Mouse (Mus musculus) cerebellum, adult 11 months (tissue): ENCODE data around the gene Blcap.

ENCODE experiments used
- DNase-seq: peaks from one replicate; pipeline ENCODE4 v3.0.0; 2022

The Blcap gene

DNA sequence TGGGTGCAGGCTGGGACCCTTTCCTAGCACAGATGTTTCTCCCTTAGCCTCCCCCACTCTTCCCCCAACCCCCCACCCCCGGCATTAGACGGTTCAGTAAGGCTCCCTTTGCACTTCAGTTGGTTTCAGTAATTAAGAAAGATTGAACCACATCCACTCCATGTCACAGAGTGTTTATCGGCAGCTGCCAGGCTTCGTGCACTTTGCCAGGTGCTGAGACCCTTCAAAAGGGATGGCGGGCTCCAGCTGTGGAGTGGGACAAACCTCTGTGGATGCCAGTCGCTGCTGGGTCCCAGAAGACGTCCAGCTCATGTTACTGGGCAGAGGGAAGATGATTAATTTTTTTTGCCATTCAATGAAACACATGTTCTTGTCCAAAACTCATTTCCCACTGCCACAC lies 52.6 kb downstream of the Blcap start:
- no peak for DNase-seq

DNA sequence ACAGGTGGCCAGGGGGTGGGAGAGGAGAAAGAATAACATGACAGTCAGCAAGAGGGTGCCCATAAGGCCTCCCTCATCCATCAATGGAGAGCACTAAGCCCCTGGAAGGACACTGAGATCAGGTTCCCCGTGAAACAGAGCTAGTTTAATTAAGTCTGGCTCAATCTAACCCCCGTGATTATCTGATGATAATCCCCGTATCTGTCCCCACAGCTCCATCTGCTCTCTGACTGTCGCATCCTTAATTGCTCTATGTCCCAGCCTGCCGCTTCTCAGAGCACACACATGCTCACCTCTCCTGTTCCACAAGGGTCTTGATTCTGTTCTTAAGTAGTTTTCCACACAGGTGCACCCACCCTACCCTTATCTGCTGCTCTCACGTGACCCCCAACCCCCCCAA lies 53.5 kb downstream of the Blcap start:
- no peak for DNase-seq

DNA sequence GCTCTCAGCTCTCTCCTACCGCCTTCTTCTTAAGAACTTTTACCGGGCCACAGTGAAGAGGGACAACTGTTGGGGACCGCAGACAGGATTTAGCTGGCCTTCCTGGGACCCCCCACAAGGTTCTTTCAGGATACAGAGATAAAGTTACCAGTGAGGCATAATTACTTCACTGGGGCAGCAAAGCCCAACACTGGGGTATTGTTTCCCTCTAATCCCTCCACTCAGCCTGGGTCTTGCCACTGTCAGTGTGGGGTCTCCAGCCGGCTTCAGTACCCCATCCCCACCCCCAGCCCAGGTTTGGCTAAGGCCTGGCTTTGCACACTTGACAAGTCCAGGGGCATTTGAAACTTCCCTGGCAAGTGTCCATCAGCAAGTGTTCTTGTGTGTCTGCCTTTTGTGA lies 56.7 kb downstream of the Blcap start:
- no peak for DNase-seq

DNA sequence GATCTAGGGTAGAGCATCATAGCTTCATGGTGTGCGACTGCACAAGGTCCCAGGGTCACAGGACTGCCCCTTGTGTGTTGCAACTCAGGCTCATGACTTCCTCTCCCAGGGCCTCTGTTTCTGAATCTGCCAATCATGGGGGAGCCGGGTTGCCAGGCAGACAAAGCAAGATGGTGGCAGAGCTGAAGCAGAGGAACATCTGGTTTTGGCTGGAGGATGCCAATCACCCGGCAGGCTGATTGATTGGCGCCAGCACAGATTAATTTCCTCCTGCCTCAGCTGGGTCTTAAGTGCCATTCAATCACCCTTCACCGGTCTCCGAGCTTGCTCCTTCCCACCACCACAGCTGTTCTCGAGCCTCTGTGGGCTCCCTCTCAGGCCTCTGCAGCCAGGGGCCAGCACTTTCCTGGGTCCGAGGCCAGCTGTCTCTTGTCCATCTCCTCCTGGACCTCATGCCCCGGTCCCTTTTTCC lies 57.3 kb downstream of the Blcap start:
- no peak for DNase-seq

DNA sequence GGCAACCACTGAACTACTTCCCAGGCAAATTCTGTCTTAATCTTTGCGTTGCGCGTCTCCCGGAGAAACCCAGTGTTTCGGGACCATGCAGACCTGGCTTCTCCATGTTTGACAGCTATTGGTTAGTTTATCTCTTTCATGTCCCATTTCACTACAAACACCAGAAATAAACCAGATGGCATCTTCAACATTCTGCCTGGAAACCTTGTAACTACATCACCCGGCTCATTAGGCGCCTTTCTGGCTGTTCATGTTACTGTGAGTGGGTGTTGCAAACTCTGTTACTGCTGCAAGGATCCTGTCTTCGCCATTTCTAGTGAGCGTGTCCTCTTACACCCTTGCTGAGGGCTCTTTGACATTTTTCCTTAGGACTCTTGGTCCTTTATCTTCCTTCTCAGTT lies 58.2 kb downstream of the Blcap start:
- DNase-seq = no peak

DNA sequence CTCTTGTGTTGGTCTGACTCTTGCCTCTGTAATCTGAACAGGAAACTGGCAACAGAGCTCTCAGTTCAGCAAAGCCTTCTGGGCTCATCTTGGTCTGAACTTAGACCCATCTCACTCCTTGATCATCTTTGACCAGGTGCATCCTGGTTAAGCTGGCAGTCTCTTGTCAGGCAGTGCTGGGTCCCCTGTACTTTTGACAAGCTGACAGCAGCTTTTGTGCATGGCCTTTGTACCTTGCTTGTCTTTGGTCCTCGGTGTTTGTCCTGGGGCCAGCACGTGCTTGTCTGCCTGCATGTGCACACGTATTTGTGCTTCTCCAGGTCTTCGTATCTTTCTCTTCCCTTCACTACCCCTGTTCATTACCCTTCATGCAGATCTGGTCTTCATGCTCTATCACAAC lies 61.0 kb downstream of the Blcap start:
- no peak for DNase-seq

DNA sequence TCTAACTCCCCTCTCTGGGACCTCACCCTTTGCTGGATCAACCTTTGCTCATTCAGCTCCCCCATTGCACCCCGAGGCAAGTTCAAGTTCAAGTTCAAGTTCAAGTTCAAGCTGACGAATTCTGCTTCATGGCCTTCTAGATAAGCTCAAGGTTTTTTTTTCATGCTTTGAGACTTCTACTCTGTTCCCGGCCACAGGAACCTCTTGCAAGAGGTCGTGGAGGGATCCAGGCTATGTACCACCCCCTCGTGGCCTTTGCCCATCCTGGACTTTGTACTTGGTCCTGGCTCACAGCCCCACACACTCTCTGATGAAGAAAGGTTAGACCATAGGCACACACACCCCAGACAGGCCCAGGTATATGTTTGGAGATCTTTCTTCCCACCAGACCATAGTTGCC lies 61.9 kb downstream of the Blcap start:
- DNase-seq = no peak

DNA sequence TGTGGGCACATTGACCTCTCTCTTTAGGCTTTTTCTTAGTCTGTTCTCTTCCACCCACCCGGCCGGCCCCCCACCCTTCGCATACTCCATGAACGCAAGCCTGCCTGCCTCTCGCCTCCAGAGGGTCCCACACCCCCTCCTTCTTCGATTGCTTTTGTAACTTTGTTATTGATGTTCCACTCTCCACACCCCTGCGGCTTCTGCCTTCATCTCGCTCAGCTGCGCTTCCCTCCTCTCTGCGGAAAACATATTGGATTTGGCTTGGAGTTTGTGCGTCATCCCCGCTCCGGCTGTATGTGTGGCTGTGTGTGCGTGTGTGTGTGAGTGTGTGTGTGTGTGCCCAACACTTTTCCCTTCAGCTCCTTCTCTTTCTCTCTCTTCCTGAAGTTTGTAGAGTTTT lies 64.3 kb downstream of the Blcap start:
- DNase-seq = no peak
